Mouse (Mus musculus): ENCODE data around the gene Cacna1c. TPM values are rescaled to one million over a fixed set of nuclear protein-coding genes. Genes with fewer than 3 reads are reported as not detected.
A peak's percentile ranks its signal among the peaks of the same experiment; 100 is the strongest.

The Cacna1c gene
- polyA plus RNA-seq, 1 experiment from 2014 or later = 7.3 TPM

- no peak for ATAC-seq (ENCODE audit: low FRiP score)
- H3K9ac ChIP-seq = no peak overlapping the region
- H3K9me3 ChIP-seq (replicated peaks) = no peaks in the 10 kb centered on the region
- H3K27me3 ChIP-seq = no peaks in the 10 kb centered on the region
- WGBS = 94% methylated on average over 2 of the region's 2 CpGs
- H3K36me3 ChIP-seq = no peaks in the 10 kb centered on the region
- no peak overlapping the region for H3K4me3 ChIP-seq
- peaks cover 28% of the 10 kb centered on the region for H3K4me1 ChIP-seq
- no peak overlapping the region for H3K4me2 ChIP-seq (replicated peaks)
- no peak overlapping the region for H3K27ac ChIP-seq
Measured at GRCm38 (mm10) chr6:118841892-118842291, 354.3 kb downstream of the Cacna1c start.

DNA sequence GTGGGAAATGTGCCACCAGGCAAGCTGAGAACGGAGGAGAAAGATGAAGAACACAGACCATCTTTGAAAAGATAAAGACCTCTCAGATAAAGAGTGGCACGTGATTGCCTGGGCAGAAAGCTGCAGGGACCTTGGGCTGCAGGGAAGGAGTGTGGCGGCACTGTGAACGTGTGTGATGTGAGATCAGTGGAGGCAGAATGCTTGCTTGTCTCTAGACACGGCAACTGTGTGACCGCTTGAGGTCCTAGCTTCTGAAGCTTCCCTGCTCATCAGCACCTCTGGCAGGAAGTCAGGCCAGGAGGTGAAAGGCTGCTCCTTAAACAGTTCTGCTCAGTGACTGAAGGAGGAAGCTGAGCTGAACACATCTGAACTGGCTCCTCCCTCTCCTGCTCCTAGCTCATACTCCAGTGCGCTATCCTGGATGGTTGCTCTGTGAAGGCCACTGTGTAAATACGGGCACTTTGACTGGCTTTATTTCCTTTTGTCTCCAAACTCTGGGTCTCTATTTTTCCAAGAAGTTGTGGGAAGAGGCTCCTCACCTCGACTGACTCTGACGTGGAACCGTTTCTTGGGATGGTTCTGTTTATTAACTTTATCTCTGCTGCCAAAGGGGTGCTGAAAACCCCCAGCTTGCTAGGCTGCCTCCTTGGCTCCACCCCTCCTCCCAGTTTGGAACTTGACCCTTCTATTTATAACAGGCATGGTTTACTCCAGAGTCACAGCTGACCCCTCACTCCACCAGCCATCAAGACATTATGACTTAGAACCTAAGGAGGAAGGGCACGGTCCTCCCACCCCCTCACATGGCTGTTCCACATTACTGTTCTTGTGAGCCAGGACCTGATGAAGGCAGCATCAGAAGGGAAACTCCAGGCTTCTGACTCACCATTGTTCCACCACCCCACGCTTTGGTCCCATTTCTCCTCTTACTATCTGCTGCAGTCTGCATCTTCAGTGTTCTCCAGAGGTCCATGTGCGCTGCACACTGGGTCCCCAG is 357.0 kb downstream of the Cacna1c start:
- Histone ChIP-seq H3K27me3 (no peaks in the 10 kb centered on the region), H3K27ac (no peak overlapping the region), H3K36me3 (no peaks in the 10 kb centered on the region), H3K4me3 (no peak overlapping the region), H3K4me1 (peaks cover 12% of the 10 kb centered on the region), H3K9me3 (replicated peaks) (no peaks in the 10 kb centered on the region), H3K4me2 (replicated peaks) (no peak overlapping the region), H3K9ac (no peak overlapping the region)
- 67% methylated on average over 14 of the region's 14 CpGs for WGBS
- no peak for ATAC-seq (ENCODE audit: low FRiP score)

DNA sequence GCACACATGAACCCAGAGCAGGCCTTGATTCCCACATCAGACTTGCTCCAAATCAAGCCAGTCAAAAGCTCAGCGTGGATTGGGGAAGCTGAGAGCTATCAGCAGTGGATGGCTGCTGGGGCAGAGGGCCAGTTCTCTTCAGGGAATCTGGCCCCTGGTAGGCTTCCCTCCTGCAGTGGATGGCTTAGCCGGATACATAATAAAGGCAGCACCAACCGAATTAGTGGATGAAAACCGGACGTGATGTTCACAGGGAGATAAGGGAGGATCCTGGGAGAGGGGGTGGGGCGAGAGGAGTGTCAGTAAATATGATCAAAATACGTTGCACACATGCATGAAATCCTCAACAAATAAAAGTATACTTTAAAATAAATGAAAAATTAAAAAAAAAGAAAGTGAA is 359.5 kb downstream of the Cacna1c start:
- Histone ChIP-seq H3K9me3 (replicated peaks) (no peaks in the 10 kb centered on the region), H3K27ac (no peak overlapping the region), H3K36me3 (no peaks in the 10 kb centered on the region), H3K9ac (peak overlapping the region; percentile 27; the same call in 1 of the 2 replicates), H3K4me2 (replicated peaks) (no peak overlapping the region), H3K4me1 (peaks cover 12% of the 10 kb centered on the region), H3K4me3 (no peak overlapping the region), H3K27me3 (no peaks in the 10 kb centered on the region)
- no peak for ATAC-seq (ENCODE audit: low FRiP score)
- WGBS = 31% methylated on average over 7 of the region's 7 CpGs

GRCm38 (mm10) chr6:118834046-118834445 is 362.2 kb downstream of the Cacna1c start:
- WGBS = 65% methylated on average over 8 of the region's 8 CpGs
- H3K4me1 ChIP-seq = peaks cover 9% of the 10 kb centered on the region
- H3K9me3 ChIP-seq (replicated peaks) = no peaks in the 10 kb centered on the region
- H3K4me3 ChIP-seq = no peak overlapping the region
- no peak overlapping the region for H3K27ac ChIP-seq
- H3K4me2 ChIP-seq (replicated peaks) = no peak overlapping the region
- no peaks in the 10 kb centered on the region for H3K36me3 ChIP-seq
- H3K27me3 ChIP-seq = no peaks in the 10 kb centered on the region
- no peak for ATAC-seq (ENCODE audit: low FRiP score)
- H3K9ac ChIP-seq = no peak overlapping the region

GRCm38 (mm10) chr6:118833049-118833448 is 363.2 kb downstream of the Cacna1c start:
- no peak for ATAC-seq (ENCODE audit: low FRiP score)
- Histone ChIP-seq H3K4me3 (no peak overlapping the region), H3K9ac (no peak overlapping the region), H3K4me1 (peaks cover 10% of the 10 kb centered on the region; the same call in 1 of the 2 replicates), H3K4me2 (replicated peaks) (no peak overlapping the region), H3K27ac (no peak overlapping the region), H3K9me3 (replicated peaks) (no peaks in the 10 kb centered on the region), H3K27me3 (no peaks in the 10 kb centered on the region), H3K36me3 (no peaks in the 10 kb centered on the region)
- WGBS = 75% methylated on average over 7 of the region's 7 CpGs

- no peaks in the 10 kb centered on the region for H3K9me3 ChIP-seq (replicated peaks)
Measured at GRCm38 (mm10) chr6:118832616-118833015, 363.6 kb downstream of the Cacna1c start.

GRCm38 (mm10) chr6:118830851-118831250 is 365.4 kb downstream of the Cacna1c start:
- H3K9me3 ChIP-seq (replicated peaks) = no peaks in the 10 kb centered on the region
- H3K4me2 ChIP-seq (replicated peaks) = no peak overlapping the region
- H3K36me3 ChIP-seq = no peaks in the 10 kb centered on the region
- peaks cover 16% of the 10 kb centered on the region for H3K4me1 ChIP-seq
- H3K4me3 ChIP-seq = no peak overlapping the region
- H3K27ac ChIP-seq = no peak overlapping the region
- 90% methylated on average over 5 of the region's 5 CpGs for WGBS
- ATAC-seq (ENCODE audit: low FRiP score) = no peak
- no peaks in the 10 kb centered on the region for H3K27me3 ChIP-seq
- H3K9ac ChIP-seq = no peak overlapping the region

More at GRCm38 (mm10) chr6:118832616-118833015, 363.6 kb downstream of the Cacna1c start:
- WGBS = 70% methylated on average over 2 of the region's 2 CpGs
- H3K27me3 ChIP-seq = no peaks in the 10 kb centered on the region
- H3K4me3 ChIP-seq = no peak overlapping the region
- no peak overlapping the region for H3K9ac ChIP-seq
- no peak for ATAC-seq (ENCODE audit: low FRiP score)
- no peak overlapping the region for H3K4me2 ChIP-seq (replicated peaks)
- H3K27ac ChIP-seq = no peak overlapping the region
- H3K4me1 ChIP-seq = peaks cover 15% of the 10 kb centered on the region
- H3K36me3 ChIP-seq = no peaks in the 10 kb centered on the region

DNA sequence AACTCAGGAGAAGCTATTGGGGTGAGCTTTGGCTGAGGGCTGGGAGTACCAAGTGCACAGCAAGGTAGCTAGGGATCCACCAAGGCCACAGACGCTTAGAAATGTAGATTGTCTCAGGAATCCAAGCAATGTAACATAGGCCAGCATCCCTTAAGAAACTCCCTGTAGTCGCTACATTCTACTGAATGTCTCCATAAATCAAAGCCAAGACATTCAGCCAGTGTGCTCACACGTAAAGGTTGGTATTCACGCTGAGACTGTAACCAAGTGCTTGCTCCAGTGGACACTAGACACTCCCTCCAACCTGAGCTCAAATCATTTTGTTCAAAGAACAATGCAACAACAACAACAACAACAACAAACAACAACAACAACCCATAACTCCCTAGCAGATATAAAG is 368.0 kb downstream of the Cacna1c start:
- Histone ChIP-seq H3K27me3 (no peaks in the 10 kb centered on the region), H3K4me2 (replicated peaks) (no peak overlapping the region), H3K4me3 (no peak overlapping the region), H3K36me3 (no peaks in the 10 kb centered on the region), H3K27ac (peak overlapping the region; percentile 62; the same call in 1 of the 2 replicates), H3K9me3 (replicated peaks) (no peaks in the 10 kb centered on the region), H3K4me1 (peaks cover 20% of the 10 kb centered on the region), H3K9ac (no peak overlapping the region)
- no peak for ATAC-seq (ENCODE audit: low FRiP score)
- WGBS = 74% methylated on average over 4 of the region's 4 CpGs

- H3K4me2 ChIP-seq (replicated peaks) = no peak overlapping the region
- H3K9me3 ChIP-seq (replicated peaks) = no peaks in the 10 kb centered on the region
- peaks cover 20% of the 10 kb centered on the region for H3K4me1 ChIP-seq
- WGBS = 29% methylated on average over 8 of the region's 8 CpGs
- H3K9ac ChIP-seq = no peak overlapping the region
- H3K36me3 ChIP-seq = no peaks in the 10 kb centered on the region
- no peaks in the 10 kb centered on the region for H3K27me3 ChIP-seq
- peak; percentile 58 for ATAC-seq (ENCODE audit: low FRiP score)
- no peak overlapping the region for H3K4me3 ChIP-seq
- H3K27ac ChIP-seq = peak overlapping the region; percentile 62
Measured at GRCm38 (mm10) chr6:118827560-118827959, 368.7 kb downstream of the Cacna1c start.

DNA sequence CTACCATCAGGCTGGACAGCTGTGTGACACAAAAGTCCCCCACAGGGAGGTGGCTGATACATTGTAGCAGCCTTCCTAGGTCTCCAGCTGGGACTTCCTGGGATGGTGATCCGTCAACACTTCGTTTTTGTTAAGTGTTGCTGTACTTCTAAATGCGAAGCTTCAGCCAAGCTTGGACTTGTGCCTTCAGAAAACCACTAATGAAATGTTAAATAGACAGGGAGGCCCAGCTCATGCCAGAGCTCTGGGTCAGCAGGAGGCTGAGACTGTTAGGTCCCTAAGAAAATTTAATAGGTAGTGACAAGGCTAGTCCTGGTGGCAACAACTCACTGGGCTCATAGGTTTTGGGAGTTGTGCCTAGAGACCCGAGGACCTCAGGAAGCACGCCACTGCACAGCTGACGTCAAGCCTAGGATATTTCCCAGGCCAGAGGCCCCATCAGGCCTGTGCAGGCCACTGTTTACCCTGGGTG is 370.8 kb downstream of the Cacna1c start:
- Histone ChIP-seq H3K4me3 (no peak overlapping the region), H3K36me3 (no peaks in the 10 kb centered on the region), H3K4me1 (peaks cover 20% of the 10 kb centered on the region), H3K27ac (no peak overlapping the region), H3K9me3 (replicated peaks) (no peaks in the 10 kb centered on the region), H3K9ac (no peak overlapping the region), H3K4me2 (replicated peaks) (no peak overlapping the region), H3K27me3 (no peaks in the 10 kb centered on the region)
- 56% methylated on average over 6 of the region's 6 CpGs for WGBS
- ATAC-seq (ENCODE audit: low FRiP score) = no peak

DNA sequence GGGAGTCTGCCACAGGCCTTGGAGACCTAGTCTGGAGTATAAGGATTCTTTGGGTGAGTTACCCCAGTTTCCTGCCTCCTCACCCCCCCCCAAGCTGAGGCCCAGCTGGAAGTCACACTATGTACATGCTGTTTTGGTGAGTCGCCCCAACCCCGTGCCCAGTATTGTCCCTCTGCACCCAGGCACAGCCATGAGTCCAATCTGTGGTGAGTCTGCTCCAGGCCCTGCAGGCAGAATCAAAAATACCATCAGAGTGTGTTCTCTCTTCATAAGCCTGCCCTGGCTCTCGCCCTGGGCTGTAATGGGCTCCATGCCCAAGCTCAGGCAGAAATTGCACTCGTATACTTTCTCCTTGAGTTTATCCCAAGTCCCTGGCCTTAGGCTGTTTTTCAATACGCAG is 374.7 kb downstream of the Cacna1c start:
- H3K4me3 ChIP-seq = no peak overlapping the region
- H3K9ac ChIP-seq = no peak overlapping the region
- peaks cover 6% of the 10 kb centered on the region; the same call in 1 of the 2 replicates for H3K4me1 ChIP-seq
- no peaks in the 10 kb centered on the region for H3K27me3 ChIP-seq
- no peak overlapping the region for H3K4me2 ChIP-seq (replicated peaks)
- no peak for ATAC-seq (ENCODE audit: low FRiP score)
- H3K27ac ChIP-seq = no peak overlapping the region
- no peaks in the 10 kb centered on the region for H3K9me3 ChIP-seq (replicated peaks)
- 92% methylated on average over 5 of the region's 5 CpGs for WGBS
- no peaks in the 10 kb centered on the region for H3K36me3 ChIP-seq

DNA sequence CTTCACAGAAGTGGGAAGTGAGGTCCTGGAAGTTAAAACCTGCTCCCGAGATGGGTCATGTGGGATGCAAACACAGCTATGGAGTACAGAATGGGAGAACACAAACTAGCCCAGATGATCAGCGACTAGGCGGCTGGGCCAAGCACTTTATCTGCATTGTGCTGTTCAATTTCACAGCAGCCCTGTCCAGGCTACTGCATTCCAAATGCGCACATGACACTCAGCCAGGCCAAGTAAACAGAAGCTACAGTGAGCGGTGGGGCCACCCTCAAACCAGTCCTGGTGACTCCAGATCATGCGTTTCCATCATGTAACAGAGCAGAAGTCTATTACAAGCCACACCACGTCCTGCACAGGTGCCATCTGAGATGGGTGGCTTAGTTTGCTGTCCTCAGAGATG is 376.6 kb downstream of the Cacna1c start:
- no peaks in the 10 kb centered on the region for H3K36me3 ChIP-seq
- no peak overlapping the region for H3K9ac ChIP-seq
- no peak for ATAC-seq (ENCODE audit: low FRiP score)
- no peaks in the 10 kb centered on the region for H3K27me3 ChIP-seq
- 84% methylated on average over 7 of the region's 7 CpGs for whole genome bisulfite sequencing
- no peaks in the 10 kb centered on the region; the same call in 1 of the 2 replicates for H3K4me1 ChIP-seq
- H3K4me2 ChIP-seq (replicated peaks) = no peak overlapping the region
- H3K4me3 ChIP-seq = no peak overlapping the region
- H3K27ac ChIP-seq = no peak overlapping the region
- H3K9me3 ChIP-seq (replicated peaks) = no peaks in the 10 kb centered on the region
